Mouse (Mus musculus) kidney, embryonic 16.5 days (tissue): ENCODE data around the gene Rab43. TPM values are rescaled to one million over a fixed set of nuclear protein-coding genes. Genes with fewer than 3 reads are reported as not detected.

Experiments used
- ATAC-seq: fragments of 200-750 bp; cut with Nextera tagmentation; 2 replicates; pipeline ENCODE4 v1.8.0; 2017; ENCODE audit warnings: moderate TSS enrichment; ENCODE audit not compliant: low FRiP score, low TSS enrichment
- H3K27ac ChIP-seq: fragments of 300-500 bp; sonication (generic); 2 replicates; pipeline ENCODE4 v1.5.1; 2014; ENCODE audit warnings: low read length
- H3K27me3 ChIP-seq: fragments of 300-500 bp; sonication (generic); 2 replicates; pipeline ENCODE4 v1.6.1; 2014; ENCODE audit warnings: low read length, control low read depth, mixed read lengths; ENCODE audit not compliant: insufficient read depth
- H3K36me3 ChIP-seq: fragments of 300-500 bp; sonication (generic); 2 replicates; pipeline ENCODE4 v1.6.1; 2014; ENCODE audit warnings: low read length, control low read depth, mixed read lengths; ENCODE audit not compliant: insufficient read depth
- H3K4me1 ChIP-seq: fragments of 300-500 bp; sonication (generic); 2 replicates; pipeline ENCODE4 v1.6.1; 2014; ENCODE audit warnings: low read length, control low read depth, mixed read lengths; ENCODE audit not compliant: insufficient read depth
- H3K4me2 ChIP-seq: fragments of 300-500 bp; sonication (generic); replicated peaks from 2 replicates; pipeline ENCODE4 v1.6.1; 2014; ENCODE audit warnings: low read depth, low read length
- H3K4me3 ChIP-seq: fragments of 300-500 bp; sonication (generic); 2 replicates; pipeline ENCODE4 v1.5.1; 2014; ENCODE audit warnings: mild to moderate bottlenecking, low read length
- H3K9ac ChIP-seq: fragments of 300-500 bp; sonication (generic); replicated peaks from 2 replicates; pipeline ENCODE4 v1.6.1; 2014; ENCODE audit warnings: low read length
- H3K9me3 ChIP-seq: fragments of 300-500 bp; sonication (generic); 2 replicates; pipeline ENCODE4 v1.6.1; 2016; ENCODE audit warnings: low read length, control low read depth
- WGBS: fragments of 180-500 bp; shearing (Covaris S2); extraction: QIAGEN DNeasy Blood & Tissue Kit; methylation state at CpG from one replicate; pipeline ENCODE4 v1.1.7; 2014; 5-methylcytosine and 5-hydroxymethylcytosine counted together
- polyA plus RNA-seq: library from polyadenylated mRNA; unstranded; fragments of >200 nt; fragmentation: Nextera tagmentation; extraction: Ambion mirVana; gene quantifications from 2 replicates; pipeline ENCODE4 v1.2.1, GENCODE M21; 2015

Rab43 gene
- polyA plus RNA-seq = 10.9 and 14.7 TPM in 2 replicates

- peak within 1 kb of the TSS; percentile 74 for H3K9ac ChIP-seq
- H3K4me3 ChIP-seq = peak within 1 kb of the TSS; percentile 67
- peak within 1 kb of the TSS; percentile 88 for H3K4me2 ChIP-seq
- no peaks in the 10 kb centered on the region for H3K9me3 ChIP-seq
- peak within 1 kb of the TSS; percentile 76 for H3K27ac ChIP-seq
- peak; percentile 96 for ATAC-seq
- under 1% methylated on average over 48 of the region's 56 CpGs for WGBS
- H3K4me1 ChIP-seq = peaks cover 30% of the 10 kb centered on the region
- H3K36me3 ChIP-seq = peaks cover 9% of the 10 kb centered on the region
- H3K27me3 ChIP-seq = no peaks in the 10 kb centered on the region
Observed at GRCm38 (mm10) chr6:87811675-87812338, at the start of gene Rab43. TSS of gene Rab43 (minus strand) at chr6:87812164.

- ATAC-seq = no peak
- 41% methylated on average over 1 of the region's 1 CpGs for WGBS
- Histone ChIP-seq H3K27me3 (no peaks in the 10 kb centered on the region), H3K27ac (no peak overlapping the region), H3K9me3 (no peaks in the 10 kb centered on the region), H3K36me3 (no peaks in the 10 kb centered on the region), H3K4me2 (no peak overlapping the region), H3K9ac (no peak overlapping the region), H3K4me3 (no peak overlapping the region), H3K4me1 (no peaks in the 10 kb centered on the region)
Observed at GRCm38 (mm10) chr6:87857071-87857470, 45.1 kb upstream of the Rab43 start.

DNA sequence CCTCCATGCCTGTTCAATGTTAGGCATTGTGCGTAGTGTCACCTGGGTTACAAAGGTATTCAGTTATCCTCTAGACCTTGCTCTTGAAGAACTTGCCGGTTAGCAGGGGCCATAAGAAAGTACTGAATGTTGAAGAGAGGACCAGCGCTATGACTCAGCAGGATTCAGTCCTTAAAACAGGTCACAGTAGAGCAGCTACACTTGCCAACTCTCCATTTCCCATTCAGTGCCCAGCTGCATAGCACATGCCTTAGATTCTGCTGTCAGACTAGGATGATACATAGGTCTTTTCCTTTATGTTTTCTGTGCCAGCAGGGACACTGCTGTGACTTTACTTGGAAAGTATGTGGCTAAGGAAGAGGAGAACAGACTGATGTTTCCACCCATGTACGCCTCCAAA, 41.5 kb upstream of the Rab43 start:
- WGBS = 83% methylated on average over 4 of the region's 4 CpGs
- Histone ChIP-seq H3K27ac (no peak overlapping the region), H3K36me3 (peaks cover 2% of the 10 kb centered on the region; the same call in 1 of the 2 replicates), H3K4me3 (no peak overlapping the region), H3K9ac (no peak overlapping the region), H3K4me1 (peaks cover 10% of the 10 kb centered on the region), H3K4me2 (no peak overlapping the region), H3K27me3 (no peaks in the 10 kb centered on the region), H3K9me3 (no peaks in the 10 kb centered on the region)
- ATAC-seq = no peak

DNA sequence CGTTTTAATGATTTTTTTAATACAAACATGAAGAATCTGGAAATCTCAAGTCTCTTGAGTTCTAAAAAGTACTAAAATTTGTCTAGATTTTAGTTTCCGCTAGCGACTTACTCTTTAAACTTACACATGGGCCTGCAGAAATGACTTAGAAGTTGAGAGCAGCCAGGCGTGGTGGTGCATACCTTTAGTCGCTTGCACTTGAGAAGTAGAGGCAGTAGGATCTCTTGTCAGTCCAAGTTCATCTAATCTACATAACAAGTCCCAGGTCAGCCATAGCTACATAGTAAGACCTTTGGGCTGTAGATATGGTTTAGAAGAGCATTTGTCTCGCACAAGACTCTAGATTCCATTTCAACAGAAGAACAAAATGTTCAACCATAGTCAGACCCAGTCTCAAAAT, 39.9 kb upstream of the Rab43 start:
- Histone ChIP-seq H3K4me1 (peaks cover 23% of the 10 kb centered on the region), H3K9me3 (no peaks in the 10 kb centered on the region)
- no peak for ATAC-seq

DNA sequence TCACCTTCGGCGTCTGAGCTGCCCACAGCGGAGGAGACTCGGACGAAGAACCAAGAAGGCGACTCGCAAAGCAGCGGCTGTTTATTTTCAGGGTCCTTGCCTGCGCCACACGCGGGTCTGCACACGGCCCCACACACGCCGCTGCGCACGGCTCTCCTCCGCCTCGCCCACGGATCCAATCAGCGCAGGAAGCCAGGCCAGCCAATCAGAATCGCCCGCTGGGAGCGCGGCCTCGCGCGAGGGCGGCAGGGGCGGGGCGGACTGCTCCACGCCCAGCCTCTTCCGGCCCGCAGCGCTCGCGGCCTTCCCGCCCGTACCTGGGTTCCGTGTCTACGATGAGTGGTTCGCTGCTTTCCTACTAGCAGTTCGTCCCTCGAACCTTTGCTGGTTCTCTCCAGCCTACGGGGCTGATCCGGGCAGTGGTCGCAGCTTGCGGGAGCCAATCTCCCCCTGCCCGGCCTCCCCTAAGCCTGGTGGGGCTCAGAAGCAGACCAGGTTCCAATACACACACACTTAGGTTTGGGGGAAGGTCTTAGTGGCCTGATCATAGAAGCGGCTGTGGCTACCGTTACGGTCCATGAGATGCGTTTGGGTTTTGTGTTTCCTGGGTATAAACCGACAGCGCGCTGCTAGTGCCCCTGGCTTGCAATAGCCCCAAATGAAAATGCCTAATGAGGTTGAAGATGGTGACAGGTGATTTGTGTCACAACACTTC, 39.1 kb upstream of the Rab43 start, which contains the start of gene Cnbp:
Gene Cnbp, minus strand, starts transcription at position 207 of the 715 bp plus-strand sequence.
- Histone ChIP-seq H3K4me2 (peak within 1 kb of the TSS; percentile 89), H3K4me1 (peaks cover 26% of the 10 kb centered on the region), H3K27me3 (no peaks in the 10 kb centered on the region), H3K9me3 (no peaks in the 10 kb centered on the region), H3K36me3 (peaks cover 4% of the 10 kb centered on the region; the same call in 1 of the 2 replicates), H3K4me3 (peak within 1 kb of the TSS; percentile 92), H3K9ac (peak within 1 kb of the TSS; percentile 98), H3K27ac (peak within 1 kb of the TSS; percentile 95)
- peak; percentile 98 for ATAC-seq
- under 1% methylated on average over 55 of the region's 55 CpGs for WGBS

More for the DNA sequence above, 39.9 kb upstream of the Rab43 start:
- H3K4me2 ChIP-seq = no peak overlapping the region; the same call in 1 of the 2 replicates
- no peak overlapping the region for H3K9ac ChIP-seq
- 77% methylated on average over 6 of the region's 6 CpGs for WGBS
- H3K4me3 ChIP-seq = no peak overlapping the region
- H3K36me3 ChIP-seq = peaks cover 2% of the 10 kb centered on the region; the same call in 1 of the 2 replicates
- H3K27me3 ChIP-seq = no peaks in the 10 kb centered on the region
- H3K27ac ChIP-seq = no peak overlapping the region

- Histone ChIP-seq H3K4me1 (peaks cover 26% of the 10 kb centered on the region), H3K4me3 (peak overlapping the region; percentile 92), H3K27ac (peak overlapping the region; percentile 95), H3K9me3 (no peaks in the 10 kb centered on the region), H3K4me2 (peak overlapping the region; percentile 89), H3K27me3 (no peaks in the 10 kb centered on the region), H3K36me3 (peaks cover 9% of the 10 kb centered on the region; the same call in 1 of the 2 replicates), H3K9ac (peak overlapping the region; percentile 98)
- peak; percentile 83 for ATAC-seq
- 0% methylated on average over 71 of the region's 73 CpGs for WGBS
Observed at GRCm38 (mm10) chr6:87850155-87850899, 38.4 kb upstream of the Rab43 start.

- peak overlapping the region; percentile 89 for H3K4me2 ChIP-seq
- H3K9ac ChIP-seq = peak overlapping the region; percentile 98
- H3K27me3 ChIP-seq = no peaks in the 10 kb centered on the region
- H3K27ac ChIP-seq = no peak overlapping the region
- peaks cover 26% of the 10 kb centered on the region for H3K4me1 ChIP-seq
- peaks cover 14% of the 10 kb centered on the region for H3K36me3 ChIP-seq
- H3K9me3 ChIP-seq = no peaks in the 10 kb centered on the region
- H3K4me3 ChIP-seq = peak overlapping the region; percentile 92
- no peak for ATAC-seq
- WGBS = under 1% methylated on average over 8 of the region's 8 CpGs
Observed at GRCm38 (mm10) chr6:87849780-87850154, 37.8 kb upstream of the Rab43 start.

GRCm38 (mm10) chr6:87846813-87847212, 34.8 kb upstream of the Rab43 start:
- 80% methylated on average over 1 of the region's 1 CpGs for WGBS
- H3K4me2 ChIP-seq = no peak overlapping the region
- H3K4me1 ChIP-seq = peaks cover 26% of the 10 kb centered on the region
- no peaks in the 10 kb centered on the region for H3K9me3 ChIP-seq
- H3K27me3 ChIP-seq = no peaks in the 10 kb centered on the region
- H3K9ac ChIP-seq = no peak overlapping the region
- no peak overlapping the region for H3K4me3 ChIP-seq
- no peak for ATAC-seq
- H3K36me3 ChIP-seq = peaks cover 38% of the 10 kb centered on the region
- no peak overlapping the region for H3K27ac ChIP-seq

DNA sequence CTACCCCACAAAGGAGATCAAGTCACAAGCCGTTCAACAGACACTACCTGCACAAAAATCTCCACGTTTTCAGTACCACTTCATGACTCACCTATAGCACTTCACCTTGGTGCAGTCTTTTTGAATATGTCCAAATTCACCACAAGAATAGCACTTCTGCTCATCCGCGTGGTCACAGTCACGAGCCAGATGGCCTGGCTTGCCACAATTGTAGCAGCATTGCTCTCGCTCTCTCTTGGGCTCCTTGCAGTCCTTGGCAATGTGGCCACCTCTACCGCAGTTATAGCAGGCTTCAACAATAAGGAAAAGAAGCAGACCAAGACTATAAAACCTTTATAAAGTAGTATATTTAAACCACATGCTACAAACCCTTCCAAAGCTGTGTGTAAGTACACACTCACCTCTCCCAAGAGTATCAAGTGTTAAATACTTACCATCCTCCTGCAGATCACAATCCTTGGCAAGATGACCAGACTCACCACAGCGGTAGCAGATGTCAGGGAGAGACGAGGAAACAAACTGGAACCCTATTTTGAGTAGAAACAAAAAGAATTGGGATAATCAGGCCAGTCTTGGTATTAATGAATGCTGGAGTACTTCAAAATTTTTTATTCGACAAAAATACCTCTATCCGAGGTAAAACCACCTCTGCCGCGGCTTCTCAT, 33.2 kb upstream of the Rab43 start:
- H3K27me3 ChIP-seq = no peaks in the 10 kb centered on the region
- WGBS = 95% methylated on average over 13 of the region's 13 CpGs
- H3K36me3 ChIP-seq = peaks cover 42% of the 10 kb centered on the region
- no peak overlapping the region for H3K9ac ChIP-seq
- no peak overlapping the region for H3K27ac ChIP-seq
- H3K4me1 ChIP-seq = peaks cover 22% of the 10 kb centered on the region
- no peak overlapping the region for H3K4me3 ChIP-seq
- H3K9me3 ChIP-seq = no peaks in the 10 kb centered on the region
- no peak overlapping the region for H3K4me2 ChIP-seq
- ATAC-seq = no peak
